Mouse (Mus musculus): ENCODE measurements at regions not wholly inside any gene's neighbourhood (a gene's known extent, or its start where the extent isn't known, plus 50 kb on each side); places are given as distances from the start of the nearest gene placed in this dataset.

- no peak for TF ChIP-seq CTCF (IDR thresholded peaks at IDR 0.05; ENCODE audit: low read depth, low read length)
- no peak for TF ChIP-seq POLR2A (IDR thresholded peaks at IDR 0.05; ENCODE audit: extremely low read depth, insufficient read depth, low read length)
These were observed 71.4 kb upstream of the Hpgd start for GRCm38 (mm10) chr8:56223010-56223409.
